Mouse (Mus musculus) testis, adult 2 months (tissue): ENCODE data around the gene Ldlrad1.

ENCODE experiments used
- CTCF ChIP-seq: fragments of 200-500 bp; IDR thresholded peaks from 2 replicates; pipeline ENCODE4 v1.5.1; 2012; ENCODE audit warnings: low read depth, mild to moderate bottlenecking, inconsistent platforms, low read length, moderate library complexity; ENCODE audit not compliant: control insufficient read depth, insufficient read depth, insufficient replicate concordance
- POLR2A ChIP-seq: fragments of 200-500 bp; IDR thresholded peaks from 2 replicates; pipeline ENCODE4 v1.6.1; 2012; ENCODE audit warnings: low read depth, mild to moderate bottlenecking, inconsistent platforms, low read length, moderate library complexity; ENCODE audit not compliant: control insufficient read depth

DNA sequence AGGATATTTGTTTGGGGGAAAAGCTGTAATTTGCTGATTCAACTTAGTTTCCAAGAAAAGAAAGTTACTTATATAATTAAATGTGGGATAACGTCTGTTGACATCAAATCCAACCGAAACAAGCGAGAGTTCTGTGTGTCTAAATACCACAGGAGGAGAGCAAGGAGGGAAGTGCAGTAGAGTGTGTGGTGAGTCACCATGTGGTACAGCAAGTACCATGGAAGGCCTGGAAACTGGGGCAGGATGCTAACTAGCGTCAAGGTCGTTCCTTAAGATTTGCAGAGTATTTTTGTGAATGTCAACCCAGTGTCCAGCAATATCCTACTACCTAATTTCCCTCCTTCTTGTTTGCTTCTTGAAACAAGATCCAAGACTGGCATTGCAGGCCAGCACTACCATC lies 10.9 kb upstream of the Ldlrad1 start:
- no peak for TF ChIP-seq CTCF
- TF ChIP-seq POLR2A = no peak
